Mouse (Mus musculus) gastrocnemius, postnatal 10 days (tissue): Measurements from ENCODE around the gene Creb3l1. TPM values are rescaled to one million over a fixed set of nuclear protein-coding genes. Genes with fewer than 3 reads are reported as not detected.

Experiments
- DNase-seq: peaks from one replicate; pipeline ENCODE4 v3.0.0; 2021; ENCODE audit warnings: mixed read lengths
- total RNA-seq, 2 experiments: library from RNA; stranded (reverse); gene quantifications; 2 replicates each; pipeline ENCODE4 v1.2.3; 2021

Creb3l1 gene
- total RNA-seq, 2 experiments from 2014 or later = 29.2 to 44.6 TPM

DNA sequence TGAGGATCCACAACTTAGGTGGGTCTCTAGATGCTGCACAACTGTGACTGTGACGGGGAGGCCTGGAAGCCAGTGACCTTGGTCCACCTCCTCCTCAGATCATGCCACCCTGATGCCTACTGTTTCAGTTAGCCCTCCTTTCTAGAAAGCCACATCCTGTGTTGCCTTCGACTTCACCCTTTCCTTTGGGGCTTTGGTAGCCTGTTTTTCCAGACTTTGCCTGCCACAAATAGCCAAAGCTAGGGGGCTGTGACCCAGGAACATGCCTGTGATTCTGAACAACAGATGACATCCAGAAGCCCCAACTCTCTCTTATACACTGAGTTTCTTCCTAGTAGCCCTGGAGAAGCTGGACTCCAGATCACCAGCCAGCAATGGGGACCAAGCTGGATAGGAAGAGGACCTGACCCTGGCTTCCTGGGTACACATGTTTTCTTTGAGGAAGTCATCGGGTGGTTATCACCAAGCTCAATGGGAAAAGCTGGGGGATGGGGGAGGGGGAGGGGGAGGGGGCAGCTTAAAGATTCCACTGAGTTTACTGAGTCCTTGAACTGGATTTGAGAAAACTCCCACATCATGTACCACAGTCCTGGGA is 59.6 kb downstream of the Creb3l1 start:
- no peak for DNase-seq

DNA sequence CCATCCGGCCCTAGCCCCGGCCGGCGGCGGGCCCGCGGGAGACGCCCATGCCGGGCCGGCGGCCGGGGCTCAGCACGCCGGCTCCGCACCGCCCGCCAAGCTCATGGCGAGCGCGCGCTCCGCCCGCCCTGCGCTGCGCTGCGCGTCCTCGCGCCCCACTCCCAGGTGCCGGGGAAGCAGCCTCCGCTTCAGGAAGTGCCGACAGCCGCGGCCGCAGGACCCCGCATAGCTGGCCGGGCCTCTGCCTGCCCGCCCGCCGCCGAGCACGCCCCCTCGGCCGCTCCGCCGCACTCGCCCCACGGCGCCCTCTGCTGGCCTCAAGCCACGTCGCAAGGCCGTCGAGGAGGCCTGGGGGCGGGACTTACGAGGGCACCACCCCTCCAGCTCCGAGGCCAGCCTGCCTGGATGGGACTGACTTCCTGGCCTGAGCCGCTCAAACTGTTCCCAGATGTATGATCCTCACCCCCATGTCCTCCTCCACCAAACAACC is 60.8 kb downstream of the Creb3l1 start:
- DNase-seq = peak; percentile 99

DNA sequence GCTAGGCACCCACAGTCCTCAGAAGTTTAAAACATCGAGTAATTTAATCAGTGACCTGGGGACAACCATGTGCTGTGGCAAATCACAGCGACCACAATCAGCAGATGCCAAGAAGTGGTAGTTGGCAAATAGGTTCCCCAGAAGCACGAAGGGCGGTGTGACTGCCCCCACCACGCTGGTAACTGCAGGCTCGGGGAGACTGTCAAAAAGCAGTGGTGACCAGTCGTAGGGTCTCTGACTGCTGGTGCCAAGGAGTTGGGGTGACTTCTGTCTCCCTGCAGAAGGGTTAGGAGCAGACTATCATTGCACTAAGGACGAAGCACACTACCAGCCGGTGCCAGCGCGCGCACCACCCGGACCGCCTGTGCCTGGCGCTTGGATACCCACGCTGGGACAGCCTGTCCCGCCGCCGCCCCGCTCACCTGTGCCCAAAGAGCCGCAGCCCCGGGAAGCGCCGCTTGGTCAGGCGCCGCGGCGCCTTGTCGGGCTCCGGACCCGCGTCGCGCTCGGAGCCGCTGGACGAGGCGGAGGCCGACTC is 61.4 kb downstream of the Creb3l1 start:
- no peak for DNase-seq

DNA sequence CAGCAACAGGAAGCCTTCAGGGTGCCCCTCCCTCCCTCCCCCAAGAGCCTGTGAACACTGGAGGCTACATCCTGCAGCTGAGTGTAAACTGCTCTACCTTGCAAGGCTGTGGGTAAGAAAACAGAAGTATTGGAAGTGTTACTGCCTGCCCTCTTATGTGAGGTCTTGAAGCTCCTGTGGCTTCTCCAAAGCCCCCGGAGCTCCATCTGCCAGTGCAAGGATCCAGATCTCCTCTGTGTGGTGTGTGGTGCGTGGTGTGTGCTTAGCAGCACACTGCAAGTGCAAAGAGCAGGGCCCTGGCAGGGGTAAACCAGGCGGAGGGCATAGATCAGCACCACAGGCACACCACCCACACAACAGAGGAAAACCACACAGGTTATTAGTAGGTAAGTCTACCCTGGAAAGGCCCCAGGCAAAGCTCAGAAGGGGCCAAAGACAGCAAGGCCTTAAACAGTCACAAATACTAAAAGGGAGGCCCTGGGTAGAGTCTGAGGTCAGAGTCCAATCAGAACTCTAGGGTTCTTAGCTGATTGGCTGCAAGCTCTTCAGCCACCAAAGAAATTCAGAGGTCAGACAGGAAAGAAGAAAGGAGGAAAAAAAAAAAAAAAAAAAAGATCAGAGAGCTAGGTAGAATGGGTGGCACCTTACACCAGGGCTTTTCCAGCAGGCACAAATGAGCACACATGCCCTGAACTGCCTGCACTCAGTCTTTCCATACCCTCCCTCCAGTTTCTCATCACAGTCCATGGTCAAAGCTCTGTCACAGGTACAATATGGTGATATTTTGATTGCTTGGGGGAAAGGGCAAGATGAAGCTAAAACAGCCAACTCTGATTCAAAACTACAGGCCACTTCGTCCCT is 62.2 kb downstream of the Creb3l1 start:
- no peak for DNase-seq

DNA sequence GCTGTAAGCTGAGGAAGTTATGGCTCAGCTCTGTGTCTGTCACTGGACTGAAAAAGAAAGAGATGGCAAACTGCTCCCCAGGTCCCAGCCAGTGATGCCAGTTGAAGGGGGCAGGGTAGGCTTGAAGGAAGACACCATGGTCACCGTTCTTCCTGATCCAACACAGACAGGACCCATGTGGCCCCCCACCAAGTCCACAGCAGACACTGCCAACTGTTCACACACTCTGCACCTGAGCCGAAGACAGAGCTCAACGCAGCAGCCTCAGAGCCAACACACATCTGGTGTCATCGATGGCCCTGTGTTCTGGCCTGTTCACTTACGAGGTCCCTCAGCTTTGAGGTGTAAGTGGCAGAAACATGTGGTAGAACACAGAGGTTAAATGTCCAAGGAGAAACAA is 63.8 kb downstream of the Creb3l1 start:
- DNase-seq = no peak

DNA sequence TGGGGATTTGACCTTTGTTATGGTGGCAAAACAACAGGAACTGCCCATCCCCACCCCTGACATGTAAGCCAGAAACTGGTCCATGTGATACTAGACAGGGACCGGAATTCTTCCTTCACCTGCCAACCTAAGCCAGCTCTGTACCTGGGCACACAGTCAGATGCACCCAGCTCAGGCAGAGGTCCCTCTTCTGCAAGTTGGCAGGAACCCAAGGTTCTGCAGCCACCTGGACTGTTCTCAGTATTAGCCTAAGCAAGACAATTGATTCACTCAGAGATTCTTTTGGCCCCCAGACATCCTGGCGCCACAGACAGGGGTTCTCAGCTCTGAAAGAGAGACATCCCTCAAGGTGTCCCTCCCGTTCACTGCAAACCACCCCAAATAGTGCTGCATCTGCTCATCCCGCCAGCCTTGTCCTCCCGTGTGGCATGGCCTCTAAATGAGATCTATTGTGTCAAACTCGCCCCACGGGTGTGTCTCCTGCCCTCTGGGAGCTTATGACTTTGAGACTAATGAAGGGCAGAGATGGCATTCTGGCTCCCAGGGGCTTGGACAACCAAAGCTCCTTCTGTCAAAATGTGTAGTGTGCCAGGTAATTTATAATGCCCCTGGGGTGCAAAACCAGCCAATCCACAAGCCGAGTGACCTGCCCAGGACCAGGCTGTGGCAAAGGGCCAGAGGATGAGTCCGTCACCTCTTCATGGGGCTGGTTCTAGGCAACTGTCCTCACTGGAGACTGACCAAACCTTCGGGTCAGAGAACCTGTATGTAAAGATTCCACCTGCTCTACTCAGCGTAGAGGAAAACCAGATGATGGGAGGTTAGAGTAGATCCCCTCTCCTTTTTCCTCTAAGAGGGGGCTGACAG is 64.5 kb downstream of the Creb3l1 start:
- DNase-seq = no peak

DNA sequence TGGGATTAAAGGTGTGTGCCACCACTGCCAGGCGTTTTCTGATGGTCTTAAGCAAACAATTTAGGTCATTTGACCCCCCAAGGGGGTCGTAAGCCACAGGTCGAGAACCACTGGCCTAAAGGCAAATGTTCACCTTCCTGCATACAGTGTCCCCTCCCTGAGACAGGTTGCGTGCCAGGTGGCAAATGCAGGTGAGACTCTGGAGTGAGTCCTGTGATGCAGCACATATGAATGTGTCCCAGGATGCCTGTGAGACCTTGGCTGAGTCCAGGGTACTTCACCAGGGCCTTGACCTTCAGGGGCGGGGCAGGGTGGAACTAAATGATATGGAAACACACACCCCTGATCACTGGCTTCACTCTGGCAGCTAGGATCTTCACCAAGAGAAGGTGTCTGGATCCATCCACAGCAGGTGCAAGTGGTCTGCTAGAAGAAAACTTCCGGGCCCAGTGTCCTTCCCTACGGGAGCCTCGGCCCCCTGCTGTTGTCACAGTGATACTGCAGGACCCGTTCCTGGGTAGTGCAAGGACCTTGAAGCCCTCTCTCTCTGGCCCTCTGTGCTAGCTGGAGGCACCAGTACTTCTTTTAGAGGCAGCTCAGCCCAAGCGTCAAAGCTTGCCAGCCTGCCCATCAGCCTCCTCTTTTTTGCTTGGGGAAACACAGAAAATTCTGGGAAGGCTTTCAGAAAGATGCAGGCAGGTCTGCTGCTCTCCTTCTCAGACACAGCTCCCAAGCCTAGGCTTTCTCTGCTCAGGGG is 65.4 kb downstream of the Creb3l1 start:
- peak; percentile 72 for DNase-seq

DNA sequence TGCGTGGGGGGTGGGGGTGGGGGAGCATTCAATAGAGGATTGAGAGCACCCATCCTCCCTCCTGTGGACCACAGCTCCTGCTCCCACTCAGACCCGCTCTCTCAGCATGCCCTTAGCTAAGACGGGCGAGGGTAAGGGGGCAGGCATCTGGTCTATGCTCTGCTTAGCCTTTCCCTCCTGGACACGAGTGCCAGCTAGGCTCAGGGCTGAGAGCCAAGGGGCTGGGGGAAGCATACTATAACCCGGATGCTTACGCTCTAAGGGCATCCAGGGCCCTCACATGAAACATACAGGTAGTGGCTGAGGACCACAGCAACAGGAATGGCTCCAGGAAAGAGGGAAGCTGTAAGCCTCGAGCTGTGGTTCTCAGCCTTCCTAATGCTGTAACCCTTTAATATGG is 66.3 kb downstream of the Creb3l1 start:
- DNase-seq = no peak

DNA sequence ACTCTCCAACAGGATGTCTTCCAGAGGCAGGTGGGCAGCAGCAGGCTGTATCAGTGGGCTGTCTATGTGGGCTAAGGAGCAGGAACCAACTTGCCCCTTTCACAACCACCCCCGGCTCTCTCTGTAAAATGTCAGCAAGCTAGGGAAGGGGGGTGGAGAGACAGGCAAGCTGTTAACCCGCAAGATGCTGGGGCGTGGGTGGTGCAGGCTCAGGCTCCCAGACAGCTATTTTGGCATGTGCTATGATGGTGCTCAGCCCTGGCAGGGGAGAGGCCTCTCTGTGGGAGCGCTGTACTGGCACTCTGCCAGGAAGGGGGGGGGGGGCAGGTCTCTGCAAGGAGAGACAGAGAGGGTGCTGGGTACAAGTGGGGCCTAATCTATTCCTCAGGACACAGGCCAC is 67.2 kb downstream of the Creb3l1 start:
- DNase-seq = no peak

DNA sequence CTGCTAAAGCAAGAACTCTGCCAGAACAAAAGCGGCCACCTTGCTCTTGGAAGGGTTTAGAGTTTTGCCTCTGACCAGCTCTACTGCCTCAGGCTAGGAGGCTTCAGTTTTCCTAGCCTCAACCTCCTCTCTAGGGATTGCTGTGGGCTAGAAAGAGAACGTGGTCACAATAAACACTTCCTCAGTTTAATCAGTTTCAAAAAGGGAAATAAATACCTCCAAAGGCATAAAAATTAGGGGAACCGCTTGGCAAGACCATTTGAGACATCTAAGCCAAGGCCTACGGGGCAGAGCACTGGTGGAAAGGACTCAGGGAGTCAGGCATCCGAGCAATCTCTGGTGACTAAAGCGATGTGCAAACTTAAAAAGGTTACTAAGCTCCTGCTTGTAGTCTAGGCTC is 68.4 kb downstream of the Creb3l1 start:
- DNase-seq = no peak

DNA sequence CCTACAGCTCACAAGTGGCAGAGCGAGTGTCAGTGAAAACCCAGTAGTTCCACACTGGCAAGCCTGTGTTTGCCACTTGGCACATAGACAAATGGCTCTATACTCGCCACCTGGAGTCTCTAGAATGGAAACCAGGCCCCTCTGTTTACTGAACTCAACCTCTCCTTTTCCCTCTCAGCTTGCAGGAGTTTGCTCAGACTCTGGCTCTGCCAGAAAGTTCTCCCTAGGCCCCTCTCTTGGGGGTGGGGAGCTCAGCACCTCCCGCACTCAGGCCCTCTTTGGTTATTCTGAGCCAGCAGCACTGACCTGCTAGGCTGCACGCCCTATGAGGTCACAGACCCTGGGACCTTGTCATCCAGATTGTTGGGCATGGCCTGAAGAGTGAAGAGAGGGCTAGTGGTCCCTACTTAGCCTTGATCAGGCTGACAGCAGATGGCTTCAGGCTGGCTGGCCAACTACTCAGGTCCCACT is 69.1 kb downstream of the Creb3l1 start:
- DNase-seq = no peak

DNA sequence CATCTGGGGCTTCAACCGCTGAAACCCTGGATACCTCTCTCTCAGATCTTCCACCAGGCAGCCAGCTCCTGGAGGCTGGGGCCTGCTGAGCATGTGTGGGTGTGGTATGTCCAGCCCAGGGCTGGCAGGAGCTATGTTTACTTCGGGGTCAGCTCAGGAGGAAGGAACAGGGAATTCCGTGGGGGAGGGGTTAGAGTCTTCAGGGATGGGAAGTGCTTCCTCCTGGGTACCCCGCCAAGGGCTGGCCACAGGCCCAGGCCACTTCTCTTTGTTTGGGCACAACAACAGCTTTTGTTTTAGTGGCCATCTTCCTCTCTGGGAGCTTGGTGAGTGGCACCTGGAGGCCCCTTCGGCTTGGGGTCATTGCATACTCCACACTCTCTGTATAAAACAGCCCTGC is 70.5 kb downstream of the Creb3l1 start:
- peak; percentile 53 for DNase-seq

DNA sequence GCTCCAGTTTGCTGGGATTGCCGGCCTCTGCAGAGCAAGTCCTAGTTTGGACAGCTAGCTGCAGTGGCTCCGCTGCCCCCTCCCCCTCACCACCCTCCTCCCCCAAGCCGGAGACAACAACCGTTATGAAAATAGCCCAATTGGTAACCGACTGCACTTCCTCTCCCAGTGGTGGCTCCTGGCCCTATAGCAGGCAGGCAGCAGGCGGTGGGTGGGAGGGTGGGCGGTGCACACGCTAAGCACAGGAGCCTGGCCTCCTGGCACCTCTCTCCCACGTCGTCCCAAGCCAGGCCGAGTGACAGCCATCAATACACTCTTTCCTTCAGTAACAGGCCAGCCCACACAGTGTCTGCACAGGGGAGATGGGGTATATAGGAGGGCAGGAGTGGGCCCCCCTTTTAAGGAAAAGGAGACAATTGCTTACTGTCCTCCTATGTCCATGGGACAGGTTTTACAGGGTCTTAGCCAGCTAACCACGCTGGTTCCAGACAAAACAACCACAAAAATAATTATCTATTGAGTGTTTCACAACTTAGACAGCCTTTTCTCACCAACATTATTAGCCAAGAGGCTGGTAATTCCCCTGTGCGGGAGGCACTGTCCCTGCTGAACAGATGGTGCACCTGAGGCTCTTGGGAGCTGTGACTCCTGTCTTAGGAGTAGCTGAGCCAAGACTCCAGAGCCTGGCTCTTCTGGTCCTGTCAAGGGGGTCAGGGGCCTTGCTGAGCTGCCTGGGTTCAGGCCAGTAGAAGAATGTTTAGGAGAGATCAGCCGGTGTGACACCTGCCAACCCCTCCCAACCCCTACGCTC is 73.8 kb downstream of the Creb3l1 start:
- DNase-seq = peak; percentile 58

DNA sequence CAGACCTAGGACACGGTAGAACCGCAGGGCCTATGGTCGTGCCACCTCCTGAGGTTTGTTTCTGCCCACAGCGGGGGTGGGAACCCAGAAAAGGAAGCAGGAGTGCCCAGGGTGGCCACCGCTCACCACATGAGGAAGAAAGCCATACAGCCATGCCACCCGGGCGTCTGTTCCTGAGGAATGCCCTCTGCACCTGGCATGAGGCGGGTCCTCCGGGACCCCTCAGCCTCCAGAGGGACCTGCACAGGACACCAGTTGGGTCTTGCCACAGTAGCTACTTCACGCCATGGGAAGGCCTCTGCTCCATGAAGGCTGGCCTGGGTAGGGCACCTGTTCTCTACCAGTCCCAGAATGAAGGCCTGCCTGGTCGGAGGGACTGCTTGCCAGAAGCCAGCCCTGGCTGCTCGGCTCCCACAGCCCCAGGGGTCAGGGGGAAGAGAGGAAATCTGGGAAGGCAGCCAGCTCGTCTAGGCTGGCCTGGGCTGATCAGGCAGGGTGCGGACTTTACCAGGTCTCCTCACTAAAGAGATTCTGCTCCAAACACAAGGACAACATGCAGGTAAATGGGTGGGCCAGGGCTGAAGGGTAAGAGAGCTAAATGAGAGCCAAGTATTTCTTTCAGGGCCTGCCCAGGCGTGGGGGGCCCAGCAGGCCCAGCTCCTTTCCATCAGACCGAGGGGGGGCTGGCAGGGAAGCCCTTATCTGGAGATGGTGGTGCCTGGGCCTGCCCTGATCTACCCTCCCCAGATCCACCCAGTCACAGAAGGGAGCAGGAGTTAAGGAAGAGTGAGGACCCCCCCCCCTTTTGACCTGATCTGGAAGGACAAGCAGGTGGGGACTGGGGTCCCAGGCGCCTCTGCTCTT is 74.7 kb downstream of the Creb3l1 start:
- DNase-seq = peak; percentile 70

DNA sequence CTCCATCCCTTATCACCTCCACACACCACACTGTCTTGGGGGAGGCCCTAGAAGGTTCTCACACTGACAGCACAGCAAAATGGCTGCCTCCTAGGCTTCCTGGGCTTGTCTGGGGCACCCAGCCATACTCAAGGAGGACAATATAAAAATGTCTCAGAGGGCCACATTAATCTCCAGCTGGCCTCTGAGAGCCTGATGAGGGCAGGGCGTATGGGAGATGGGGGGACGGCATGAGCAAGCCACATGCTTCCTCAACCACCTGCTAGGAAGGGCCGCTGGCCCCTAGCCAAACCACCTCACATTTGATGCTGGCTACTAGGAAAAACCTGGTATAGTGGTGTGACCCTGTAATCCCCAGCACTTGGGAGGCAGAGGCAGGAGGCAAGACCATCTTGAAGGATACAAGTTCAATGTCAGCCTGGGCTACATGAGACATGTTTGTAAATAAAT is 75.5 kb downstream of the Creb3l1 start:
- peak; percentile 50 for DNase-seq

DNA sequence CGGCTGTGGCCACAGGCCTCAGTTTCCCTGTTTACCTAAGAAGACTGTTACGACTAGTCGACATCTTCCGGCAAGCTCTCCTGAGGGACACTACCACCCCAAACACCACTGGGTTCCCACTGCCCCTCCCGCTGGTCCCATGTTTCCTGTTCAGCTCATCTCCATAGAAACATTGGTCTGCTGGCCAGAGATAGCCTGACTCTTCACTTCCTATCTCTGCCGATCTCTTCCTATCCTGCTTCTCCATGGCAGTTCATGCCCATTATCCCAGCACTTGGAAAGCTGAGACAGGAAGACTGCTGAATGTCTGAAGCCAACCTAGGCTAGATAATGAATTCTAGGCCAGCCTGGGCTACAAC is 76.2 kb downstream of the Creb3l1 start:
- DNase-seq = no peak

DNA sequence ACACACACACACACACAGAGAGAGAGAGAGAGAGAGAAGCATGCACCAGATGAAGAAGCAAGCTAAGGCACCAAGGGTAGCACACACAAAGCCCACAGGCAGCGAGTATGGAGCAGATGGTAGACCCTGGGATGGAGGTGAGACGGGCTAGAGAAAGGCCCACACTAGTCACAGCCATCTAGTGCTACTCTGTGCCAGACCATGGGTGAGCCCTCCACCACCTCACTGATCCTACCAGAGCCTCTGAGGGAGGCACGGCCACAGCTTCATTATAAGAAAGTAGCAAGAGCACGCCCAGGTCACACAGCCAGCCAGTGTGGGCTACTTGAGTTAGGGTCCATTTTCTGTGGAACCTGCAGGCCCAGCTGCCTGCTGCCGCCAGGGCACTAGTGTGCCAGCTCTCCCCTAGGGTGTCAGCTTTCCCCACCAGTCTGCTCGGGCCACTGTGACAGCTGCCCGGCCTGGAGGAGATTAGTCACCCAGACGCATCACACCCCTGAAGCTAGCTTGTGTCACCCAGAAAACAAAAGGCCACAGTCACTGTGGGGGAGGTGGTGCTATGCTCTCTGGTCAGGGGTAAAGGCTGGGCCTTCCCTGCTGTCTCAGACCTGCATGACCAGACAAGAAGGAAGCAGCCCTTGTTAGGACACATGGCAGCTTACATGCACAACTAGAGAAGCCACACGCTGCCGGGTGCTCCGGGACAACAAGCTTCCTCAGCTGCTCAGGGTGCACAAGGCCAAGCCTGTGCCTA is 76.7 kb downstream of the Creb3l1 start:
- peak; percentile 51 for DNase-seq

DNA sequence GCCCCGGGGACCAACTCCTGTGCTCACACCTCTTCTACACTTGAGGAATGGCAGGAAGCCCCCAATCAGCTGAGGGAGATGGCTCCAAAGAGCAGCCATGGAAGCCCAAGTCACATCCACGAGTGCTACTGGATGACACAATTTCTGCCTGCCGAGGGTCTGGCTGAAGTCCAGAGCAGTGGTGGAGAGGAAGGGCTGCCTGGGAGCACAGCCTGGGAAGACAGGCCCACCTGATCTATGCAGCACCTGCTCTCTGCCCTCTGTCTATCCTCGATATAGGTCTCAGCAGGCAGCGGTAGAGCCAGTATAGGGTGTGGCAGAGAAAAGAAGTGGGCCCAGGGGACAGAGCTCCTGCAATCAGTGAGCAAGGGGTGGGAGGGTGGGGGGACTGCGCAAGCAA is 77.5 kb downstream of the Creb3l1 start:
- DNase-seq = peak; percentile 59

DNA sequence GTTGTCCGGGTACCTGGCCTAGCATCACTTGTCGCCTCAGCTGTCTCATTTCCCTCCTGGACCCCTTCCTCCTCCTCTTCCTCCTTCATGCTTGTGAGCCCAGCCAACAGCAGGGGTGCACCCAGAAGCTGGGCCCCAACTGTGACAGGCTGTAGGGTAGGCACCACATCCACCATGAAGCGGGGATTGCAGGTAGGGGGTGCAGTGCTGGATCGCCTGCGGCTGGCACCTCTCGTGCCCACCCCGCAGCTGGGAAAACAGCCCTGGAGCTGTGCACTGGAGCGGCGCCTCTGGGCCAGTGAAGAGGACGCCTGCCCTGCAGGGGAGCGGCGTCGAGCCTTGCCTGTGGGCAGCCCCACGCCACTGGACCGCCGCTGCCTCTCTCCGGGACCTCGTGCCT is 78.8 kb downstream of the Creb3l1 start, which contains the start of gene Gm9821:
Gene Gm9821, plus strand, starts transcription at position 221 of the 400 bp plus-strand sequence.
- DNase-seq = no peak
